Mouse (Mus musculus): ENCODE measurements around the gene Zfp758. TPM values are rescaled to one million over a fixed set of nuclear protein-coding genes. Genes with fewer than 3 reads are reported as not detected.

The Zfp758 gene
- polyA plus RNA-seq (2017; shearing (Covaris generic)), result 21.0 TPM

GRCm38 (mm10) chr17:22361101-22361781 lies at the start of gene Zfp758, which contains the start of gene Zfp944:
Gene Zfp758 (plus strand): TSS chr17:22361453.
Gene Zfp944 (minus strand): TSS chr17:22361400.

GRCm38 (mm10) chr17:22314730-22315226 lies 46.5 kb upstream of the Zfp758 start, which contains the start of gene CT030661.1:
Gene CT030661.1 (minus strand): TSS chr17:22314837.

GRCm38 (mm10) chr17:22423952-22424617 lies 62.8 kb downstream of the Zfp758 start, which contains the start of gene Zfp946:
Gene Zfp946 (plus strand): TSS chr17:22424222.

Other genes with a start within 250 kb of the Zfp758 start
- 2.1 TPM for gene Zfp947, start 195.3 kb upstream of the Zfp758 start, polyA plus RNA-seq (2017; shearing (Covaris generic))
- gene Zfp994, start 135.8 kb upstream of the Zfp758 start, polyA plus RNA-seq (2017; shearing (Covaris generic)), result 5.9 TPM
- gene CT030661.1, start 46.6 kb upstream of the Zfp758 start, polyA plus RNA-seq (2017; shearing (Covaris generic)), result 18.1 TPM
- gene Zfp944, start 53 bp upstream of the Zfp758 start, polyA plus RNA-seq (2017; shearing (Covaris generic)), result 14.8 TPM
- gene Zfp946, start 62.8 kb downstream of the Zfp758 start, polyA plus RNA-seq (2017; shearing (Covaris generic)), result 3.7 TPM
- not detected for gene Vmn2r111, start 212.0 kb downstream of the Zfp758 start, polyA plus RNA-seq (2017; shearing (Covaris generic))
- gene Vmn2r112, start 239.5 kb downstream of the Zfp758 start, polyA plus RNA-seq (2017; shearing (Covaris generic)), result 0.04 TPM

Data from activated CD4-positive, CD25-positive, alpha-beta regulatory T cell, adult 9 weeks (primary cell).